Mouse (Mus musculus) heart, adult 2 months (tissue): ENCODE measurements around the gene Arf4. TPM values are rescaled to one million over a fixed set of nuclear protein-coding genes. Genes with fewer than 3 reads are reported as not detected.
"Not testable (repeated sequence)": the region's sequence is repeated elsewhere in the genome, so short reads cannot be mapped to it uniquely, and the experiment has no call there.

Experiments used
- DNase-seq, 2 experiments: peaks; one replicate each; pipeline ENCODE4 v3.0.0; 2021
- H3K27ac ChIP-seq: fragments of 200-600 bp; 2 replicates; pipeline ENCODE4 v1.8.1; 2022
- H3K27me3 ChIP-seq: fragments of 200-500 bp; 2 replicates; pipeline ENCODE4 v1.6.1; 2012; ENCODE audit warnings: mild to moderate bottlenecking, low read length, inconsistent platforms, mixed read lengths; ENCODE audit not compliant: control insufficient read depth, insufficient read depth
- H3K36me3 ChIP-seq: fragments of 200-500 bp; 2 replicates; pipeline ENCODE4 v1.6.1; 2012; ENCODE audit warnings: low read length, inconsistent platforms; ENCODE audit not compliant: control insufficient read depth, insufficient read depth
- H3K4me1 ChIP-seq: fragments of 200-500 bp; 2 replicates; pipeline ENCODE4 v1.6.1; 2011; ENCODE audit warnings: low read length; ENCODE audit not compliant: control insufficient read depth, insufficient read depth
- H3K4me3 ChIP-seq: fragments of 200-600 bp; 2 replicates; pipeline ENCODE4 v1.8.1; 2022
- H3K79me2 ChIP-seq: fragments of 200-500 bp; replicated peaks from 2 replicates; pipeline ENCODE4 v1.6.1; 2012; ENCODE audit warnings: mild to moderate bottlenecking, inconsistent platforms, low read length, moderate library complexity, mixed read lengths; ENCODE audit not compliant: control insufficient read depth, insufficient read depth
- H3K9ac ChIP-seq: fragments of 200-500 bp; 2 replicates; pipeline ENCODE4 v1.6.1; 2012; ENCODE audit warnings: low read depth, mild to moderate bottlenecking, control low read depth, inconsistent platforms, low read length, mixed read lengths
- CTCF ChIP-seq: fragments of 200-600 bp; IDR thresholded peaks from 2 replicates; pipeline ENCODE4 v1.8.1; 2022; ENCODE audit warnings: antibody characterized with exemption, mild to moderate bottlenecking, moderate library complexity
- EP300 ChIP-seq: fragments of 200-500 bp; IDR thresholded peaks from 2 replicates; pipeline ENCODE4 v1.6.1; 2011; ENCODE audit warnings: low read depth, low read length, control low read depth; ENCODE audit not compliant: insufficient read depth
- POLR2A ChIP-seq: fragments of 200-500 bp; IDR thresholded peaks from 2 replicates; pipeline ENCODE4 v1.6.1; 2011; ENCODE audit warnings: mild to moderate bottlenecking, low read depth, low read length, control low read depth; ENCODE audit not compliant: insufficient read depth
- WGBS: fragments of 180-500 bp; shearing (Covaris S2); methylation state at CpG from one replicate; pipeline ENCODE4 v1.1.7; 2018; 5-methylcytosine and 5-hydroxymethylcytosine counted together
- intact Hi-C: fragments of 180-260 bp; cut with DNase I; formaldehyde crosslinking; loops from one replicate; pipeline ENCODE4 v1.15.1; 2025
- polyA plus RNA-seq: library from polyadenylated mRNA; depleted of rRNA; stranded (reverse); fragments of >200 nt; gene quantifications from 2 replicates; pipeline ENCODE4 v1.2.3, GENCODE M21; 2012
- total RNA-seq, 2 experiments: library from RNA; stranded (reverse); gene quantifications; 2 replicates each; pipeline ENCODE4 v1.2.3; 2021

Gene Arf4
- total and polyA plus RNA-seq, 3 experiments: 55.7 to 73.2 (median 73.1) TPM

DNA sequence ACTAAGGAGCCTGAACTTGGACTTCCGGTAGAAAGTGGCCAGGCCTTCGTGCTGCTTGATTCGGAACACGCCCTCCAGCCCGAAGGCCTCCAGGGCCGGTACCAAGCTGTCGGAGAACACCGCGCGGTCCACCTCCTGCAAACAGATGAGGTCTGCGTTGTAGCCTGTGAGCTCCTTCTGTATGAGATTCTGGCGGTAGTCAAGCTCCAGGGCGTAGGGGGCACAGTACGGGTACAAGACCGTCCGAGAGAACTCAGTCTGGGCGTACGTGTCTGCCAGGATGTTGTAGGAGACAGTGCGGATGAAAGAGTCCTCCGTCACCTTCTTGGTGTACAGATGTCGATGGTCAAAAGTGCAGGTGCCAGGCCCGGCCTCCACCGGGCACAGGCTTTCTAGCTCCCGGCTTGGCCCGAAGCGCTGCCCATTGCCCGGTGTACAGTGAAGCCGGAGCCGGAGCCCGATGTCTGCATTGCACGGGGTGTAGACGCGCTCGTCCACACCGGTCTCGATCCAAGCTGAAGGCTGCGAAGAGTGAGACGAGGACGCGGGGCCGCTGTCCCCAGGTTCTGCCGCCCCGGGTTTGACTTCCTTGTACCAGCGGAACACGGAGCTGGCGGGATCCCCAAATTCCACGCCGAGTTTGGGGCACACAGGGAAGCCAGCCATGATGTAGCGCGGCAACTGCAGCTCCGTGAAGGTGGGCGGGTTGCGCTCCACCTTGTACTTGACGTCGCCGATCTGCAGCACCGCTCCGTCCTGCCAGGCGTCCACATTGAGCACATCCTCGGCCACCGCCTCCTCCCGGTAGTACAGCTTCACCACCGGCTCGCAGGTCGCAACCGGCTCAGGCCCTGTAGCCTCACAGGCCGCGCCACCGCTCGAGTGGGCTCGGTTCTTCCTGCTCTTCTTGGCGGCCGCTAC, 30.8 kb downstream of the Arf4 start:
- peaks cover 4% of the 10 kb centered on the region for H3K4me1 ChIP-seq
- peak overlapping the region; percentile 58 for H3K4me3 ChIP-seq
- TF ChIP-seq EP300 (no peak), CTCF (no peak), POLR2A (no peak)
- H3K27me3 ChIP-seq: no peaks in the 10 kb centered on the region
- H3K36me3 ChIP-seq: peaks cover 9% of the 10 kb centered on the region
- peak; percentile 16 to 29 for DNase-seq
- peak overlapping the region; percentile 86 for H3K9ac ChIP-seq
- intact Hi-C loops: loop anchor here (1.0 to 5.0 kb wide), 3 partner anchors 30 to 176 kb away; partner anchors contain the start of gene Arf4
- peaks cover 1% of the 10 kb centered on the region; the same call in 1 of the 2 replicates for H3K79me2 ChIP-seq
- WGBS: under 1% methylated on average over 73 of the region's 73 CpGs
- H3K27ac ChIP-seq: peak overlapping the region; percentile 99

DNA sequence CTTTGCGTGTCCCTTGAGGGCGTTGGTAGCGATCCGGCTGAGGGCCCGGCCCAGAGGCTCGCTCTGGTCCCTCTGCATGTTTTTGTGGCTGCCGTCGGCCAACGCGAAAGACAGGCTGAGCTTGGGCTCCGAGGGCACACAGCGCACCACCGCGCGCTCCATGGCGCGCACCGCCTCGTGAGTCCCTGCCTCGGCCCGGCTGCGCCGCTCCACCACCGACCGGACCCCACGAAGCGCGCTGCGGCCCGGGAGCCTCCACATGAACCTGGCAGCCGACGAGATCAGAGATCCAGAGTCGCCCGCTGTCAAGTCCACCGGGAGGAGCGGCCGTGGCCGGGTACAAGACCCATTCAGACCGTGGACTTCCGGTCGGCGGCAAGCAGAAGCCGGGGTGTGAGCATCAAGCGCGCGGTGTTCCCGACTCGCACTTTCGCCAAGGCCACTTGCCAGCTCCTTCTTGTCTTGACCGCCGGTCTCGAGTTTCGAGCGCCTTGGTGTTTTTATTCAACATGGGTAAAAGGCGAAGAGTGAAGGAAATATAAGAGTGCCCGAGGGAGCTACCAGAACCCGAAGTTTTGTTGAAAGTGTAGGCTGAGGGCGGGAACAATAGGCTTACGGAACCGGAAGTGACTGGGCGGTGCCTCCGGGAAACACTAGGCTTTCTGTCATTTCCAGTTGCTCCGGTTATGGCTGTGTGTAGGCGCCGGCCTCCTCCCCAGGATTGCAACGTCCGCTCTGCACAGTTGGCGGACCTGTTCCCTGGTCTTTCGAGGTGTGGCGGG, 31.6 kb downstream of the Arf4 start, which contains the start of gene Pde12:
Gene Pde12, minus strand, starts transcription at position 592 of the 782 bp plus-strand sequence.
- Histone ChIP-seq H3K4me3 (peak within 1 kb of the TSS; percentile 58), H3K9ac (peak within 1 kb of the TSS; percentile 86), H3K27ac (peak within 1 kb of the TSS; percentile 99), H3K27me3 (no peaks in the 10 kb centered on the region), H3K4me1 (peaks cover 4% of the 10 kb centered on the region), H3K36me3 (peaks cover 9% of the 10 kb centered on the region), H3K79me2 (peaks cover 1% of the 10 kb centered on the region; the same call in 1 of the 2 replicates)
- TF ChIP-seq EP300 (peak; percentile 52; the same call in 1 of the 2 replicates), POLR2A (peak; percentile 87), CTCF (0 out of 2 replicates have a peak, but pooled peaks have one; percentile 1)
- intact Hi-C loops: loop anchor here (1.0 to 10.0 kb wide), 4 partner anchors 31 to 177 kb away; partner anchors contain the start of gene Arf4
- WGBS: under 1% methylated on average over 70 of the region's 70 CpGs
- DNase-seq: peak; percentile 89 to 92

DNA sequence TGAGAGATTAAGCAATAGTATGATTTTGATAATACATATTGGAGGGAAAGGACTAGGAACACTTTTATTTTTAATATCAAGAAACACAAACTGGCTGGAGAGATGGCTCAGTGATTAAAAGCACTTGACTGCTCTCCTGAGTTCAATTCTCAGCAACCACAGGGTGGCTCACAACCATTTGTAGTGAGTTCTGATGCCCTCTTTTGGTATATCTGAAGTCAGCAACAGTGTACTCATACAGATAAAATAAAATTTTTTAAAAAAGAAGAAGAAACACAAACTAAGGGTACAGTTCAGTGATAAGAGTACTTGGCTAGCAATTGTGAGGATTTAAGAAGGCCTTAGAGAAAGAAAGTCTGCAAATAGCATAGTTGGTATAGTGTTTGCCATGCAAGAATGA, 33.1 kb downstream of the Arf4 start:
- Histone ChIP-seq H3K9ac (no peak overlapping the region), H3K36me3 (peaks cover 9% of the 10 kb centered on the region), H3K4me1 (peaks cover 4% of the 10 kb centered on the region), H3K27me3 (no peaks in the 10 kb centered on the region), H3K79me2 (no peaks in the 10 kb centered on the region; the same call in 1 of the 2 replicates), H3K27ac (no peak overlapping the region), H3K4me3 (no peak overlapping the region)
- intact Hi-C loops: loop anchor here (10.0 kb wide), 1 partner anchor 56 kb away; no protein-coding TSS in a partner anchor
- TF ChIP-seq CTCF: no peak
- DNase-seq: no peak

DNA sequence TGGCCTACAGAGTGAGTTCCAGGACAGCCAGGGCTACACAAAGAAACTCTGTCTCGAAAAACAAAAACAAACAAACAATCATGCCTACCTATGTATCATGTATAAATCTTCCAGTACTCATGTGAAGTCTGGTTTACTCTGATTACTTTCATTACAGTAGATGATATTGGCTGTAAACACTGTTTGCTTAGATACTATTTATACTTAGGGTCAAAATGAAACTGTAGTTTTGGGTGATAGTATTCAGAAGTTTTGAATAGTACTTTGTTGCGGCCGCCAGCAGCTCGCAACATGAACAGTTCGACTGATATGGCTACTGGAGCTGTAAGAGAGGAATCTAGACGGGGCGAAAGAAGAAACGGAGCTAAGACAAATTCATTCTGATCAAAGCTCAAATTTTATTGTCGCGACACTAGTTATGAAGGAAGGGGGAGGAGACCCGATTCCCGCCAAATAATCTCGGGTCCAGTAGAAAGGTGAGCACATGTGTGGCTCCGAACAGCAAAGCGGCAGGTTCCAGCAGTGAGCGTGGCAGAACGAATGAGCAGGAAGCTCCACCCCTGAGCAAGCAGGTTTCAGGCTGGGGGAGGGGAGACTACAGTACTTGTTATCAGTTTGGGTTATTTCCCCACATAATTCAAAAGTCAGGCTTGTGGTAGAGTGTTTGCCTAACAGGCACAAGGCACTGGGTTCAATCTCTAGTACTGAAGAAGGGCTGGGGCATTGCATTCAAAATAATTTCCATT, 34.2 kb downstream of the Arf4 start:
- 63% methylated on average over 17 of the region's 17 CpGs for WGBS
- not testable (repeated sequence) for H3K79me2 ChIP-seq, DNase-seq, H3K4me3 ChIP-seq, H3K27me3 ChIP-seq, H3K27ac ChIP-seq, H3K4me1 ChIP-seq, H3K9ac ChIP-seq, H3K36me3 ChIP-seq
- intact Hi-C loops: loop anchor here (10.0 kb wide), 1 partner anchor 57 kb away; no protein-coding TSS in a partner anchor

DNA sequence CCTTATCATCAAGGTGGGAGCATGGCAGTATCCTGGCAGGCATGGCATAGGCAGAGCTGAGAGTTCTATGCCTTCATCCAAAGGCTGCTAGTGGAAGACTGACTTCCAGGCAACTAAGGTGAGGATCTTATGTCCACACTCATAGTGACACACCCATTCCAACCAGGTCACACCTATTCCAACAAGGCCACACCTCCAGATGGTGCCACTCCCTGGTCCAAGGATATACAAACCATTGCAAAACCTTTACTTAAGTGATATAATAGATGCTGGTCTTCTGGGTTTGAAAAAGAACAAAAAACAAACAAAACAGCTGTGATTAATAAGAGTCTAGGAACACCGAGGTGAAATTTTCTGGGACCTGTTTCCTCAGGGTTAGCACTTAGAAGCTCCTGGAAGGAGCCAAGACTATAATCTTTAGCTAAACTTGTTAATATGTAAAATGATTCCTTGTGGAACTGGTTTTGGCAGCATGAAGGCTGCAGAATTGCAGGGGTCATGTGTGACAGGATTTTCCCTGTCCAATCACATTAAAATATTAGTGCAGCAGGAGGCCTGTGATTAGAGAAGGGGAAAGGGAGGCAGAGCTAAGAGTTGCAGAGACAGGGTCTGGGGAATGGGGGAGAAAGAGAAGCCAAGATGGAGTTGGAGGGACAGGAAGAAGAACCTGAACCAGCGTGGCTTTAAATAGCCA, 36.7 kb downstream of the Arf4 start:
- DNase-seq, H3K27ac ChIP-seq, H3K9ac ChIP-seq, H3K4me1 ChIP-seq, H3K4me3 ChIP-seq, H3K27me3 ChIP-seq, H3K36me3 ChIP-seq, H3K79me2 ChIP-seq: not testable (repeated sequence)
- intact Hi-C loops: loop anchor here (10.0 kb wide), 1 partner anchor 60 kb away; no protein-coding TSS in a partner anchor
- WGBS: 84% methylated on average over 2 of the region's 2 CpGs
